Mouse (Mus musculus): ENCODE data around the gene Tmem204. TPM values are rescaled to one million over a fixed set of nuclear protein-coding genes. Genes with fewer than 3 reads are reported as not detected.
"Not testable (repeated sequence)": the region's sequence is repeated elsewhere in the genome, so short reads cannot be mapped to it uniquely, and the experiment has no call there.

The Tmem204 gene
- total RNA-seq (2021): 10 to 100 TPM; 16.0 to 16.5 TPM
- long read RNA-seq, experiment 1, transcript Tmem204-201 (3 exons, 1,846 nt): major isoform, 25 of 28 reads
- long read RNA-seq, experiment 1, partial matches to known transcripts: 2 of 28 reads
- long read RNA-seq, experiment 1, other reads (novel, unspliced or antisense): 1 of 28 reads
- long read RNA-seq, experiment 2, transcript Tmem204-201 (3 exons, 1,846 nt): major isoform, 33 of 36 reads
- long read RNA-seq, experiment 2, partial matches to known transcripts: 1 of 36 reads
- long read RNA-seq, experiment 2, other reads (novel, unspliced or antisense): 1 of 36 reads

DNA sequence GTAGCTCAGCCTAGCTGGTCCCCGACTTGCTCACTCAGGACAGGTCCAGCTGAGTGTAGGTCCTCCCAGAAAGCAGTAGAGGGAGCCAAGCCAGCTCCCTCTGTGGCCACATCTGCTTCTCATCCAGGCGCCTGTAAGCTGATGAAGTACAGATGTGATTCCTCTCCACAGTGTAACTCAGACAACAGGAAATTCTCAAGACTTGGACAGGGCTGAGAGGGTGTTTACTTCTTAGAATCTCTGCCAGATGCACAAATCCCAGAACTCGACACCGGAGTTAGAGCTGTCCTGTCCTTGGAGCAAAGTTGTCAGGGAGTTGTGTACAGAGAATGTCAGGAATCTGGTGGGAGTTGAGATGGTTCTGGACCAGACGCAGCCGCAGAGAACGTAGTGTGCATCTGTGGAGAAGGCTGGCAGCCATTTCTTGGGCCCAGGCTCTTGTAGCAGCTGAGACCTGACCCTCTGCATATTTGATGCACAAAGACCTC is at the start of gene Tmem204:
TSS of gene Tmem204 (minus strand) at position 148 of the 488 bp plus-strand sequence.
- DNase-seq: peak; percentile 55

DNA sequence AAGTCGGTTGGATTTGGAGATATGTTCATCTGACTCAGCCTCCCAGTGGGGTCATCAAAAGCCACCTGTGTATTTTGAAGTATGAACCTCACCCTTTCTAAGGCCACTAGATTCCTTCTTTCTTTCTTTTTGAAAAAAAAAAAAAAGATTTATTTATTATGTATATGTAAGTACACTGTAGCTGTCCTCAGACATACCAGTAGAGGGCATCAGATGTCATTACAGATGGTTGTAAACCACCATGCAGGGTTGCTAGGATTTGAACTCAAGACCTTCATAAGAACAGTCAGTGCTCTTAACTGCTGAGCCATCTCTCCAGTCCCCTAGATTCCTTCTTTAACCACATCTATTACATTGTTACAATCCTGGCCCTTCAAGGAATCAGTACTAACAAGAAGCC is 46.7 kb upstream of the Tmem204 start:
- DNase-seq: no peak

DNA sequence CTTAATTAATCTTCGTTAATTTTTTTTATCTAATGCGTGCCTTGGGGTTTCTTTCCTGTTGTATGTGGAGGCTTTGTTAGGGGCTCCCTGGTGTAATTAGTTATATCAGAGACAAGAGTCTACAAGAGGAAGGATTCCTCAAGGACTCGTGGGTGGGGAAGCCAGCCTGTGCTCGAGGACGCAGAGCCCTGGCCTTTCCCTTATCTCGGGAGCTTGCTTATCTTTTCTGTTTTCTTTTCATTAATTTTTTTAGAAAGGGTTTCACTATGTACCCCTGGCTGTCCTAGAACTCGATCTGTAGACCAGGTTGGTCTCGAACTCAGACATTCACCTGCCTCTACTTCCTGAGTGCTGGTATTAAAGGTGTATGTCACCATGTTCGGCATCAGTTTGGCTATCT is 44.3 kb upstream of the Tmem204 start:
- no peak for DNase-seq

DNA sequence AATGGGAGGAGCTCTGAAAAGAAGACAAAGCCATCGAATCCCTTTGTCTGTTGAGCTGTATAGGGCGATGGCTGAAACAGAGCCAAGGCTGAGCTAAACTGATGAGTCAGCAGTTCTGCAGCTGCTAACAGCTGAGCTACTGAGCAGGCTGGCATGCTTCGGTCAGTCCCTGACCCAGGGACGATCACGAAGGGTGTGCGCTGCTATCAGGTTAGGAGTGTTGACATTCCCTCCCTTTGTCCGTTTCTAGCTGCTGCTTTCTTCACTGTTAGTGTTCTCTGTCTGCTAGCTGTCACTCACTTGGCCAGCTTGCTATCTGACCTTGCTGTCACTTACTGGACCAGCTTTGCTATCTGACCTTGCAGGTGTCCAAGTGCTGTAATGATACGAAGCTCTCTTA is 43.7 kb upstream of the Tmem204 start:
- no peak for DNase-seq

DNA sequence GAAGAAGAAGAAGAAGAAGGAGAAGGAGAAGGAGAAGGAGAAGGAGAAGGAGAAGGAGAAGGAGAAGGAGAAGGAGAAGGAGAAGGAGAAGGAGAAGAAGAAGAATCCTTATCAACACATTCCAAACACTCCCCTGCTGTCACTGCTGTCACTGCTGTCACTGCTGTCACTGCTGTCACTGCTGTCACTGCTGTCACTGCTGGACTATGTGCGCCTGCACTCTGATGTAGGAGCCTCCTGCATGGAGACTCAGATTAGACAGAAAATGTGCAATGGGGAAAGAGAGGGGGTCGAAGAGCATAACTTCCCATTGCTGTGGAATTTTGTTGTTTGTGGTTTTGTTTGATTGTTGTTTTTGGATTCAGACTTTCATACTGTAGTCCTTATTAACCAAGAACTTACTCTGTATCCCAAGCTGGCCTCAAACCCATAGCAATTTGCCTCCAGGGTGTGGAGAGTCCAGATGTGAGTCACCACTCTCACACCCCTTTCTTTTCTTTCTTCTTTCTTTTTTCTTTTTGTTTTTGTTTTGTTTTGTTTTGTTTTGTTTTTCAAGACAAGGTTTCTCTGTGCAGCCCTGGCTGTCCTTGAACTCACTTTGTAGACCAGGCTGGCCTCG is 42.2 kb upstream of the Tmem204 start:
- not testable (repeated sequence) for DNase-seq

DNA sequence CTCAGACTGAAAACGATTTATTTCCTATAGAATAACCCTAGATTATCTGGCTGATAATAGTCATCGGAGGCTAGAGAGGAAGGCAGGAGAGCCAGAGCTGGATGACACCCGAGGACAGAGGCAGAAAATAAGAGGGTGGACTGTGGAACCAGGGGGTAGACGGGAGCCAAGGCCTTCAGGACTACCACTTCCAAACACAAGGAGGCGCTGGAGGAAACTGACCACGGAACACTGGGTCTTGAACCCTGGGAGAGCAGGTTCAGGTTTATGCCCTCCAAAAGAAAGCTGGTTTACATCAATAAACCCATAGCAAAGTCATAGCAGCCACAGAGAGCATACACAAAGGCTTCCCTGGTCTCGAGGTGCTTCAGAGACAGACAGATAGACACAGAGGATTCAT is 40.6 kb upstream of the Tmem204 start:
- no peak for DNase-seq

DNA sequence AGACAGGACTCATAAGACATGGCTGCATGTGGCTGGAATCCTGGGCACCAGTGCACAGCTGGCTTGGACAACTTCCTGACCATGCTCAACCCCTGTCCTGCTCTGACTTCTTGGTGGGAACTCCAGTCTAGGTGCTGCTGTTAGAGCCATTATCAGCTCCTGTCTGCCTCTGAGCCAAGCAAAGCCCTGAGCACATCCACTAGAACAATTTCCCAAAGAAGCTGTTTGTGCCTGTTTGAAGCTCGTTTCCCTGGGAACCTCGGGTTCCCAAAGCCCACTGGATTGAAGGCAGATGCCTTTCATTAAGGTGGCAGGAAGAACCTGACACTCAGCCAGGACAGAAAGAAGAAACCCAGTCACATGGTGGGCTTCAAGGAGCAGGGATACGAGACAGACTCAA is 37.0 kb upstream of the Tmem204 start, which contains the start of gene Ptx4:
TSS of gene Ptx4 (plus strand) at position 355 of the 400 bp plus-strand sequence.
- DNase-seq: no peak

DNA sequence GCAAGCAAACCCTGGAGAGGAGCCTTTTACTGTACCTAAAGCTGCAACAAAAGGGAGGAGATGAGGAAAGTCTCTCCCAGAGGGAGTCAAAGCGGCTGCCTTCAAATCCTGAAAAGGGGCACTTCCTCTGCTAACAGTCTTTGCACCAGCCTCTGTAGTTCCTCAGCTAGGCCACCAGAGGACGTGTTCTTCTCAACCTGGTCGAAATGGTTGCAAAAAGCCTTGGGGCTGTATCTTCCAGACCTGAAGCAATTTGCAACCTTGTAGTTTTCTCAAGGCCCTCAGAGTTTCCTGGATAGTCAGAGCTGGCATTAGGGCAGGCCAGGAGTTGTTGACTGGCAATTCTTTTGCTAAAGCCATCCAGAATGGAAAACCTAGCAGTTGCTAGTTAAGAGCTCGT is 33.9 kb upstream of the Tmem204 start:
- no peak for DNase-seq

DNA sequence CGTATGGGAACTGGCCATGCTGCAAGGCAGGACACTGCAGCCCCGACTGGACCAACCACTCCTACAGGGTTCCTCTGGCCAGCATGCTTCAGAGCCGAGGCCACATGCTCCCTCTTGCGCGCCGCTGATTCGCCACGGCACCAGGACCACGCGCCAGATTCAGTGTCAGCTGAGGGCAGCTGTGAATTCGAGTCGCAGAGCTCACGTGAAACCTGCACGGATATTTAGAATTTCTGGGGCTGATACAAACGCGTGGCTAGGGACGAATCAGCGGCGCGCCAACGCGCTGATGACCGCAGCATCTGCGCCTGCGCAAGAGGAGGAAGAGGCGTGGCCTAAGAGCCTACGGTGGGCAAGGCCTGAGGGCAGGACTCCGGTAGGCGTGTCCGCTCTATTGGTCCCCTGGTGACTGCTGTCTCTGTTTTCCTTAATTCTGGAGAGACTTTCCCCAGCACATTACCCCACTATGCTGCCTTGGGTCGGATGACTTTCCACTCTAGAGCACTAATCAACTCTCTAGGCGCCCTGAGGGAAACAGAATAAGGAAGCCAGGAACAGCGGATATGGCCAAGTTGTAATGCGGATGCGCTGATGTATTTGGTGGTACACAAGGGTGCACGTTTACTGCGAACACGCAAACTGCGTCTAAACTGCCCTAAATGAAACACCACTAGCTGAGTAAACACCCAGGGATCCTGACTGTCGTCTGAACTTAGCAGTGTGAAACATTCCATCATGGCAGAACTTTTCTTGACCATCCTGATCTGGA is 32.5 kb upstream of the Tmem204 start, which contains the start of gene Telo2:
TSS of gene Telo2 (minus strand) at position 304 of the 769 bp plus-strand sequence.
- DNase-seq: peak; percentile 97

DNA sequence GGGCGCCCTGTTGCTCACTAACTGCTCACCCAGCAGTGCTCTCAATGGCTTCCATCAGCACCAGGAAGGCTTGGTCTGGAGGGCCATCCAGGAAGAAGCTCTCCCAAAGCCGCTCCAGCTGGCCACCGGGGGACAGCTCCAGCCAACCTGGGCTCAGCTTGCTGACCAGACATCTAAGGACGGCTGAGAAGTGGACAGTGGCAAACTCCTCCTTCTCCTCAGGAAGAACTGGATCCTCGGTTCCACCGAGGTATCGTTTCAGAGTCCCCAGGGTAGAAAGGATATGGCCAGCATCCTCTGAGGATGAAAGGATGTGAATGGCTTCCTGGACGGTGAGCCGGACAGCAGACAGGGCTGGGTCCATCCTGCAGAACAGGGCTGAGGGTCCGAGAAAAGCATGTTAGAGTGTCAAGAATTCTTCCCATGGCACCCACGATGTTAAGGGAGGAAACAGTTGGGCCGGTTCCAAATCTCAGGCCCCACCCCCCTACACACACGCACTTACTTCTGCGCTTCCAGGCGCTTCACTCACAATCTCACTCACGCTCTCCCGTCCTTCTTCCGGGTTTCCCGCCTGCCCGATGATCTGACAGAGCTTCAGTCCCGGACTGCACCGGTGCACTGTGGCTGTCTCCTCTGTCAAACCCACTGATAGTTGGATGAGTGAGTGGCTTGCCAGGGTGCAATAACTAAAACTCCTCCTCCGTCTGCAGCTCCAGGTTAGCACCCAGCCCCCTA is 31.7 kb upstream of the Tmem204 start:
- peak; percentile 36 for DNase-seq

DNA sequence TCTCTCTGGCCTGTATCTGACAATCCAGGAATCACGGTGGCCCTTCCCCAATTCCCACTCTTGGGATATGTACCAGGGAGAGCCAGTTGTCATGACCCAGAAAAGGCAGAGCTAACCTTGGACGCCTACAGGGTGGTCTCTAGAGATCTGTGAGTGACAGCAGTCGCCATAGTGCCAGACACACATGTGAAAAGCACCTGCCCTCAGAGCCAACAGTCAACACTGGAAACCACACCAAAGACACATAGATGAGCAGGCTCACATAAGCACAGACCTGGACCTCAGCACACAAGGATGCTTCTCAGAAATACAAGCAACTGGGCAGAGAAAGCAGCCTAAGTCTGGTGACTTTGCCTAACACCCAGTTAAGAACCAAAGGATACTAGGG is 29.0 kb upstream of the Tmem204 start:
- DNase-seq: no peak

DNA sequence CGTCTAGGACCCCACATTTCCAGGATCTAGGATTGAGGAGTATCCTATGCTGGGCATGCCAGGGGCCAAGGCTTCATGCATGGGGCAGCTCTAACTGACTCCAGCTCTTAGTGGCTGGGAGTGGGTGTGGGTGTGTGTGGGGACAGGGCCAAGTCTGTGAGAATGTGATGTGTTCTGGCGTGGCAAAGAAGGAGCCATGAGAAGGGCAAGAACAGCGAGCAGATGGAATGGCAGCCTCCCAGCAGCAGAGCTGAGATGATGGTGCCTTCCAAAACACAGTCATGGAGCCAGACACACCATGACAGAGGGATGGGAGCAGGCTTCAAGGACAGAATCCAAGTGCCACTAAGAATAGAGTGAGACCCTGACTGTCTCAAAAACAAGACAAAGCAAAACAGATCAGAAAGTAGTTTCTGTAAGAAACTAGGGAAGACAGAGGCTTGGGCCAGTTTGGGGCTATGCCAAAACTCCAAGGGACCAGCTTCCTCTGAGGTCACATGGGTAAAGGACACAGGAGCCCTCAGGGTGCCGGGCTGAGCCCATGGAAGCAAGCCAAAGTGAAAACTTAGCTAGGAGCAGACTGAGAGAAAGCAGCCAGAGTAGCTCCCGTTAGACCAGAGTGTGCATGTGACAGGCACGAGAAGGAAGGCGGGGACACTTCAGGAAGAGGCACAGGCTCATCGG is 28.5 kb upstream of the Tmem204 start:
- peak; percentile 41 for DNase-seq

DNA sequence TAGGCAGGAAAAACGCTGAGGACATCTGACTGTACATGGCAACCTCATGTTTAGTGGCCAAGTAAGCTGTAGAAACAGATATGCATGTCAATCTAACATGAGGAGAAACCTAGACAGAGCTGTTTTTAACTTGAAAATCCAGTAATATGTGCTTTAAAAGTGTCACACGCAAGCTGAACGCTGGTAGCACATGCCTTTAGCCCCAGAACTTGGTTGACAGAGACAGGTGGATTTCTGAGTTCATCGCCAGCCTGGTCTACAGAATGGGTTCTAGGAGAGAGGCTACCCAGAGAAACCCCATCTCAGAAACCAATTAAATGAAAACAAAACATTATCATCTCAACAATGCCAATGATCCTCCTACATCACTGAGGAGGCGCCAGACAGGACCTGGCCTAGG is 27.8 kb upstream of the Tmem204 start:
- DNase-seq: no peak

DNA sequence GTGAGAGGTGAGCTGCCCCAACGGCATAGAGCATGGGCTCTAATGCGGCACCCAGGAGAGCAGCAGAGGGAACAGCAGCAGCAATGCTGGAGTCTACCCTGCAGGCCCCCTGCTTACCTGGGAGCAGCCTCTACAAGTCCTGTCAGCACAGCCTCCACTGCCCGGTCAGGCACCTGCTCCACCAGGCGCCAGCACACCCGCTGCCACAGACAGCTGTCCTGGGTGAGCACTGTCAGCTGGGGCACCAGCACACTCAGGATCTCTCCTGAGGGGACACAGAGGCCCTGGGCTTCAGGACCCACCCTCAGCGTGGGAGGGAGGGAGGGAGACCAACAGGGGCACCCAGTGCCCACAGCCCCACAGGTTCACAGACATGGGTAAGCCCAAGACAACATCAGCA is 27.2 kb upstream of the Tmem204 start:
- DNase-seq: no peak

DNA sequence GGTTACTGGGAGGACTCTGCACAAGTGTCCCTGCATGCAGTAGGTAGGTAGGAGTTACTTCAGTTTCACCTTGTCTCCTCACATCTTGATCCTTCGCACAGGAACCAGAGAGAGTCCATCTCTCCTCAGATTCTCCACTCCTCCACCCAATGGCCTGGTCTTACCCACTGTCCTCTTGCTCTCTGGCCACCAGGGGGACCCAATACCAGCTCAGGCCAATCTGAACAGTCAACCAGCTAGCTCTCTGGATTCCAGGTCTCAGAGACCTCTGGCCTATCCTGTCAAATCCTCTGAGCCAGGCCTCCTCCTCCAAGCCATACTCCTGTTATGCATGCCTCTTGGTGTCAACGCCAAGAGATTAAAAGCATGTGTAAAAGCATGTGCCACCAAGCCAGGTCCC is 26.2 kb upstream of the Tmem204 start:
- peak; percentile 38 for DNase-seq

DNA sequence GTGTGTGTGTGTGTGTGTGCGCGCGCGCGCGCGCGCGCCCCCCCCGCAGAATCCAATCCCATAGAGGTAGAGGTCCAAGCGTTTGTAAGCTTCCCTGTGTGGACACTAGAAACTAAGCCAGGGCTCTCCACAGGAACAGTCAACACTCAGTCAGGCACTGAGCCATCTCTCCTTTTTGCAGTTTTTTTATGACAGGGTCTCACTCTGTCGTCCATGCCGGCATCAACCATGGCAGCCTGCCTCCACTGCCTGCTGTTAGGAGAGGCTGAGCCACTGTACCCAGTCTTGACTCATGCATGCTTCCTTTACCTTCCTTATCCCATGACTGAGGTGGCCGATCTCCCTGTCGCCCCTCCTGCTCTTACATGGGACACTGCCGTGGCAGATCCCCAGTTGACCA is 24.4 kb upstream of the Tmem204 start:
- DNase-seq: no peak

DNA sequence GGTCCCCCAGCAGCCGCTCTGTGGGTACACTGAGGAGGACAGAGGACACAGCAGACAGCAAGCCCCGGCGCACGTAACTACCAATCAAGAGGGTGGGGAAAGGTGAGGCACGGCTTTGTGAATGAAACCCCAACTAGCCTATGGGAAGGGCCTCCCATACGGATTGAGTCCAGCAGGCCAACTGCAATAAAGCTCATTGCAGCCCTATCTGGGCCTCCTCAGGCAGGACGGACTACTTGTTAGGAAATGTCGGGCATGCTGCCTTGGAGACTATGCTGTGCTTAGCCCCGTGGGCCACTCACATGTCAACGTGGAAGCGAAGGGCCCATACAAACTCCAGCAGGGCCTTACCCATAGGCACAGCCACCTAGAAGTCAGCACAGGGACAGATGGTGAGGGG is 17.9 kb upstream of the Tmem204 start:
- no peak for DNase-seq

DNA sequence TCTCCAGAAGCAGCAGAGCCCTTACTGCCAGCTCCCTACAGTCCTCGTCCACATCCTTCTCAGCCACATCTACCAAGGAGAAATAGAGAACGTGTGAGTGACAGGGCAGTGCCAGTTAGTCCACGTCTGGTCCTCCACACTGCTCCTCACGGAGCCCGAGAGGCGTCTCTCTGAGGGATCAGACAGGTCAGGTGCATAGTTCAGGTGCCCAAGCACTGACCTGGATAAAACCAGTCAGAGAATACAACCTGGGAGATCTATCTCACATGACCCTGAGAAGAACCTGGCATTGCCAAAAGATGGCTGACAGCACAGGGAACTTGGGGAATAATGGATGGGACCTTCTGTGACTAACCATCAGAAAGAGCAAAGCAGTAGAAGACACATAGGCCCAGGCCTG is 16.7 kb upstream of the Tmem204 start:
- DNase-seq: no peak

DNA sequence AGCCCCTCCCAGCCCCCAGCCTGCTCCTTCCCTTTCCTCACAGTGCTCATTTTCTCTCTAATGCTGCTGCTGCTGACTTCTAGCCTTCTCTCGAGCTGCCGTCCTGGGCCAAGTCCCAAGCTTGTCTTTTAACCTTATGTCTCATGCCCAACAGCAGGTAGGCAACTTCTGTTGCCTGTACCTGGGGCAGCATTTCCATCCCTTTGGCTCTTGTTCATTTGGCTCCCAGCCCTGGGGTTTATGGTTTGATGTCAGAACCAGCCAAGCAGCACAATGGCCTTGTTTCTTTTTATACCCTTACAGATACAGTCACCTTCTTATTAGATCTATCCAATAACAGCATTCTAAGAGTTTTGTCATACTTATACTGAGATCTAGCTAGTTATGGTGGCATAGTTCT is 12.8 kb upstream of the Tmem204 start:
- DNase-seq: no peak

DNA sequence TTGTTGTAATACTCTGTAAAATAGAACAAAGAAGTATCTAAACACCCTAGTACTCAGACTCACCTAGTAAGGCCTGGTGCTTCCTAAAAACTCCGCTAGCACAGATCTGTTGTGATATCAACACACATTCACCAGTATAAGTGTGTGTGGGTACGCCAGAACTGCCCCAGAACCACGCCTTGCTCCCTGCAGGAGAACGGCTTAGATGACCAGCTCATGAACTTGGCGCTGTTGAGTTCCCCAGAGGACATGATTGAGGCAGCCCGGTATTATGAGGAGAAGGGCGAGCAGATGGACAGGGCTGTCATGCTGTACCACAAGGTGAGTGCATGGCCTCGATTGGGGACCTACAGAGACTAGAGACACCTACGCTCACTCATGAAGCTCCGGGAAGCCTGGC is 7.1 kb upstream of the Tmem204 start:
- no peak for DNase-seq

DNA sequence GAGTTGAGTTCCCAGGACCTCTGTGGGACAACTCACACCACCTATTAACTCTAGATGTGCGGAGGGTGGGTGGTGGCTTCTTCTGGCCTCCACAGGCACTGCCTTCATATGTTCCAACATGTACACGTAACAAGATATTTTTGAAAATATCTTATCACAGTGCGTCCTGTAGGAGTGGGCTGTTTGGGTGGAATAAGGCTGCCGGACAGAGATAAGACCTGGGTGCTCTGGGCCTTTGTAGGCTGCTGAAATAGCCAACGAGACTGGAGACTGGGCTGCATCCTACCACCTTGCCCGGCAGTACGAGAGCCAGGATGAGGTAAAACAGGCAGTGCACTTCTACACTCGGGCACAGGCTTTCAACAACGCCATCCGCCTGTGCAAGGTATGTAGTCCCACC is 5.8 kb upstream of the Tmem204 start:
- no peak for DNase-seq

DNA sequence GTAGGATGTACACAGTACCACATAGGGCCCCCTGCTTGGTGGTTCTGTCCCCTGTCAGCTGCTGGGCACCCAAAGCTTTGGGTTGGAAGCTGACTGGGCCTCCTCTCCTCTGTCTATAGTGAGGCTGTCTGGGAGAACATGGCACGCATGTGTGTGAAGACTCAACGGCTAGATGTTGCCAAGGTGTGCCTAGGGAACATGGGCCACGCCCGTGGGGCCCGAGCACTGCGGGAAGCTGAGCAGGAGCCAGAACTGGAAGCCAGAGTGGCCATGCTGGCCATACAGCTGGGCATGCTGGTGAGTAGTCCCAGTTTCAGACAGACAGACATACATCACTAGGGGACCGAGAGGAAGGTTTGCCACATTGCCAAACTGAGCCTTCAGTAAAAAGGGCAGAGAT is 3.3 kb upstream of the Tmem204 start:
- no peak for DNase-seq
